Mouse (Mus musculus) hindbrain, embryonic 11.5 days (tissue): ENCODE results near the gene Dcp1b. TPM values are rescaled to one million over a fixed set of nuclear protein-coding genes. Genes with fewer than 3 reads are reported as not detected.
"Not testable (repeated sequence)": the region's sequence is repeated elsewhere in the genome, so short reads cannot be mapped to it uniquely, and the experiment has no call there.

Source experiments
- ATAC-seq: fragments of 200-750 bp; cut with Nextera tagmentation; 2 replicates; pipeline ENCODE4 v1.8.0; 2017; ENCODE audit warnings: mild to moderate bottlenecking, moderate TSS enrichment, moderate library complexity; ENCODE audit not compliant: low FRiP score
- DNase-seq: peaks from one replicate; pipeline ENCODE4 v3.0.0-alpha.2; 2015; ENCODE audit warnings: low spot score
- H3K27ac ChIP-seq: fragments of 300-500 bp; sonication (generic); 2 replicates; pipeline ENCODE4 v1.5.1; 2014; ENCODE audit warnings: mild to moderate bottlenecking, low read depth, low read length
- H3K27me3 ChIP-seq: fragments of 300-500 bp; sonication (generic); 2 replicates; pipeline ENCODE4 v1.6.1; 2014; ENCODE audit warnings: mild to moderate bottlenecking, low read length, moderate library complexity, mixed read lengths; ENCODE audit not compliant: control insufficient read depth, insufficient read depth
- H3K36me3 ChIP-seq: fragments of 300-500 bp; sonication (generic); 2 replicates; pipeline ENCODE4 v1.6.1; 2014; ENCODE audit warnings: mild to moderate bottlenecking, low read length, moderate library complexity, mixed read lengths; ENCODE audit not compliant: control insufficient read depth, insufficient read depth
- H3K4me1 ChIP-seq: fragments of 300-500 bp; sonication (generic); replicated peaks from 2 replicates; pipeline ENCODE4 v1.6.1; 2014; ENCODE audit warnings: low read length, mixed read lengths; ENCODE audit not compliant: control insufficient read depth, insufficient read depth
- H3K4me2 ChIP-seq: fragments of 300-500 bp; sonication (generic); replicated peaks from 2 replicates; pipeline ENCODE4 v1.6.1; 2014; ENCODE audit warnings: mild to moderate bottlenecking, low read depth, low read length
- H3K4me3 ChIP-seq: fragments of 300-500 bp; sonication (generic); 2 replicates; pipeline ENCODE4 v1.5.1; 2014; ENCODE audit warnings: low read depth, low read length
- H3K9ac ChIP-seq: fragments of 300-500 bp; sonication (generic); 2 replicates; pipeline ENCODE4 v1.6.1; 2014; ENCODE audit warnings: low read depth, low read length
- H3K9me3 ChIP-seq: fragments of 300-500 bp; sonication (generic); 2 replicates; pipeline ENCODE4 v1.6.1; 2016; ENCODE audit warnings: low read length; ENCODE audit not compliant: control insufficient read depth
- WGBS: fragments of 180-500 bp; shearing (Covaris S2); extraction: QIAGEN DNeasy Blood & Tissue Kit; methylation state at CpG from one replicate; pipeline ENCODE4 v1.1.7; 2014; 5-methylcytosine and 5-hydroxymethylcytosine counted together
- polyA plus RNA-seq: library from polyadenylated mRNA; unstranded; fragments of >200 nt; fragmentation: Nextera tagmentation; extraction: Ambion mirVana; gene quantifications from 2 replicates; pipeline ENCODE4 v1.2.1, GENCODE M21; 2014

The Dcp1b gene
- polyA plus RNA-seq, 1 experiment from 2014 or later, result 10.9 TPM

DNA sequence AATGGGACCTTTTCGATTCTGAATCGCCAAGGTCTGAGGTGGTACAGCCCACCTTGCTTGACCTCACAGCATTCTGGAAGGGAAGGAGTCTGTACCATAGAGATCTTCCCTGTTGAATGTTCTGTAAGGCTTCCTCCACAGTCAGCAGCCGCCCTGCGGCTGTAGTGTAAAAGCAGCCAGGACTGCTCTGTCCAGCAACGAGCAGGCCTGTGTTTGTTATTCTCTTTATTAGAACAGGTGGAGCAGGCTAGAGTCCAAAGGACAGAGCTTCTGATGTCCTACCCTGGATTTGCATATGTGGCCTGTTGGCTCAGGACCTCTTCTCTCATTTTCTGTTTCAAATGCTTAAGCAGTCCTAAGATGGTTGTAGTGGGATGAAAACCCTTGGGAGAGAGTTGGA lies 25.3 kb downstream of the Dcp1b start:
- no peak overlapping the region for H3K4me3 ChIP-seq
- no peak overlapping the region for H3K4me2 ChIP-seq
- 0 out of 2 replicates have a peak, but pooled peaks cover 2% of the 10 kb centered on the region for H3K36me3 ChIP-seq
- no peak overlapping the region for H3K9ac ChIP-seq
- ATAC-seq (no peak), DNase-seq (no peak)
- H3K4me1 ChIP-seq, result no peaks in the 10 kb centered on the region; the same call in none of the 2 replicates
- no peaks in the 10 kb centered on the region for H3K9me3 ChIP-seq
- H3K27me3 ChIP-seq, result no peaks in the 10 kb centered on the region
- WGBS, result 81% methylated on average over 5 of the region's 5 CpGs
- H3K27ac ChIP-seq, result no peak overlapping the region

DNA sequence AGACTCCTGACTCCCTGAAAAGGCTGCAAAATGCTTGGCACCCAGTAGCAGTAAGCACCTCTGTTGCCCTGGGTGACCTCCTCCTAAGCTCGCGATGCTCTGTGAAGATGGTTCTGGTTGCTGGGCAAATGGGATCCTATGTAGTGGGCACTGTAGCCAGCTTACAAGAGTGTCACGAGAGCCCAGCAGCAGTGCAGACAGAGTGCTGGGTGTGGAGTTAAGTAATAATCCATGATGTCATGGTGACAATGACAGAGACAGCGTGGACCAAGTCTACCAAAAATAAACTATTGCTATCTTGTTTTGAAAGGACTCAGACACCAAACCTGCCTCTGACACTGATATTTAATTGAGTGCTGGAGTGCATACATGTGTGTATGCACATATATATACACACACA lies 26.5 kb downstream of the Dcp1b start:
- Histone ChIP-seq H3K9ac (no peak overlapping the region), H3K9me3 (no peaks in the 10 kb centered on the region), H3K27me3 (no peaks in the 10 kb centered on the region), H3K4me2 (no peak overlapping the region), H3K4me3 (no peak overlapping the region), H3K27ac (no peak overlapping the region), H3K4me1 (no peaks in the 10 kb centered on the region; the same call in none of the 2 replicates), H3K36me3 (0 out of 2 replicates have a peak, but pooled peaks cover 2% of the 10 kb centered on the region)
- WGBS, result 97% methylated on average over 4 of the region's 4 CpGs
- no peak for ATAC-seq
- DNase-seq, result no peak

- no peaks in the 10 kb centered on the region for H3K27me3 ChIP-seq
Measured at GRCm38 (mm10) chr6:119204286-119204685, 29.2 kb downstream of the Dcp1b start.

GRCm38 (mm10) chr6:119204915-119205314 lies 29.9 kb downstream of the Dcp1b start:
- 66% methylated on average over 3 of the region's 3 CpGs for WGBS
- Histone ChIP-seq H3K27ac (no peak overlapping the region), H3K4me3 (no peak overlapping the region), H3K27me3 (no peaks in the 10 kb centered on the region), H3K4me1 (no peaks in the 10 kb centered on the region; the same call in 1 of the 2 replicates), H3K4me2 (no peak overlapping the region), H3K9ac (no peak overlapping the region), H3K9me3 (no peaks in the 10 kb centered on the region), H3K36me3 (0 out of 2 replicates have a peak, but pooled peaks cover 2% of the 10 kb centered on the region)
- no peak for ATAC-seq
- no peak for DNase-seq

More at GRCm38 (mm10) chr6:119204286-119204685, 29.2 kb downstream of the Dcp1b start:
- H3K4me2 ChIP-seq, result no peak overlapping the region
- 0 out of 2 replicates have a peak, but pooled peaks cover 2% of the 10 kb centered on the region for H3K36me3 ChIP-seq
- H3K27ac ChIP-seq, result no peak overlapping the region
- ATAC-seq (no peak), DNase-seq (no peak)
- H3K4me3 ChIP-seq, result no peak overlapping the region
- H3K9ac ChIP-seq, result no peak overlapping the region
- no peaks in the 10 kb centered on the region for H3K9me3 ChIP-seq
- WGBS, result 92% methylated on average over 7 of the region's 7 CpGs
- H3K4me1 ChIP-seq, result no peaks in the 10 kb centered on the region; the same call in none of the 2 replicates

DNA sequence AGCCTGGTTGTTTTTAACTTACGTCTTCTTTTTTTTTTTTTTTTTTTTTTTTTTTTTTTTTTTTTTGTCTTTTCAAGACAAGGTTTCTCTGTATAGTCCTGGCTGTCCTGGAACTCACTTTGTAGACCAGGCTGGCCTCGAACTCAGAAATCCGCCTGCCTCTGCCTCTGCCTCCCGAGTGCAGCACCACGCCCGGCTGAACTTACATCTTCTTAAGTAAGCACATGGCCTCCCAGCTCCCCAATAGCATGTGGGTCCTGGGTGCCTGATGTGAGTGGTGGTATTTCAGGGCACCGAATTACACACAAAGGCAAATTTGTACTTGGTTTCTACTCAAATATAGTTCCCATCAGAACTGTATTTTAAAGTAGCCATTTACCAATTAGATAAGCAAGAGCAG lies 31.0 kb downstream of the Dcp1b start:
- H3K9me3 ChIP-seq, ATAC-seq, H3K36me3 ChIP-seq, H3K27ac ChIP-seq, H3K4me3 ChIP-seq, DNase-seq, H3K27me3 ChIP-seq, H3K4me1 ChIP-seq, H3K4me2 ChIP-seq, H3K9ac ChIP-seq: not testable (repeated sequence)
- WGBS, result 89% methylated on average over 7 of the region's 7 CpGs

DNA sequence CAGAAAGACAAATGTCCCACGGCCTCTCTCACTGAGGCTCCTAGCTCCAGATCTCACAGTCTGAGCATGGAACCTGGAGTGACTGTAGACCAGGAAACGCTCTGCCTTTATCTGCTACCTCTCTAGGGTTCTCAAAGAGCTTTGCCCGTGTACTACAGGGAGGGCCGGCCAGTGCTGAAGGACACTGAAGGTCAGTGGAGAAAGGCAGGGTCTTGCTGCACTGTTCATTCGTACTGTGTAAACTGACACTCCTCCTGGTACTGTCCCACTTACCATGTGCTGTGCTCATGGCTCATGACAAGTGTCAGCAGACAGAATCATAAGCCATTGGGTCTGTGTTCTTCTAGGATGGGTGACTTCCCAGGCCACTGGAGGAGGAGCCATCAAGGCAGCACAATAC lies 38.3 kb downstream of the Dcp1b start:
- no peak for ATAC-seq
- WGBS, result 84% methylated on average over 5 of the region's 5 CpGs
- Histone ChIP-seq H3K9me3 (no peaks in the 10 kb centered on the region), H3K27ac (no peak overlapping the region), H3K36me3 (no peaks in the 10 kb centered on the region), H3K4me2 (no peak overlapping the region), H3K27me3 (no peaks in the 10 kb centered on the region), H3K4me3 (no peak overlapping the region), H3K4me1 (no peaks in the 10 kb centered on the region), H3K9ac (no peak overlapping the region)
- DNase-seq, result no peak

- H3K36me3 ChIP-seq, result no peaks in the 10 kb centered on the region
Measured at GRCm38 (mm10) chr6:119214190-119214589, 39.1 kb downstream of the Dcp1b start.

DNA sequence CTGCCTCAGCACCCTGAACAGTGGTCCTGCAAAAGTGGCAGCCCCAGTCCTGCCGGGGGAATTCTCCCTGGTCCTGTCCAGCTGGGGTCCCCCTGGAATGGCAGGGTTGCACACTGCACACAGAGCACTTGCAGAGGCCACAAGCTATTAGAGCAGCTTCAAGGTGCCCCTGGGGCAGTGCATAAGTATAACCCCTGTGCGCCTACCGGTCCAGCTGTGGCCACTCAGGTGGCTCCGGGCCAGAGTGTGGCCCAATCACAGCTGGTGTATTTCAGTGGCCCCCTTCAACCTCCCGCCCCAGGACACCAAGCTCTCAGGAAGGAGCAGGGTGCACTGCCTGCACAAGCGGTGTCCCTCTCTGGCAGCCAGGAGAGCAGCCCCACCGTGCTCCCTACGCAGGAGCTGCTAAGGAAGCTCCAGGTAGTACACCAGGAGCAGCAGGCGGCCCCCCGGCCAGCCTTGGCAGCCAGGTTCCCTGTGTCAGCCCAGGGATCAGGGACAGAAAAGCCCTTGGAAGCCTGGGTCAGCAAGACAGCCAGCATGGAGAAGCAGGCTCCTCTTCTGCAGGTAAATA lies 40.1 kb downstream of the Dcp1b start:
- 91% methylated on average over 10 of the region's 10 CpGs for WGBS

More at GRCm38 (mm10) chr6:119214190-119214589, 39.1 kb downstream of the Dcp1b start:
- no peak overlapping the region for H3K27ac ChIP-seq
- no peaks in the 10 kb centered on the region for H3K4me1 ChIP-seq
- H3K27me3 ChIP-seq, result no peaks in the 10 kb centered on the region
- no peaks in the 10 kb centered on the region for H3K9me3 ChIP-seq
- no peak overlapping the region for H3K4me2 ChIP-seq
- no peak for ATAC-seq
- no peak for DNase-seq
- no peak overlapping the region for H3K4me3 ChIP-seq
- H3K9ac ChIP-seq, result no peak overlapping the region
- 92% methylated on average over 6 of the region's 6 CpGs for WGBS

GRCm38 (mm10) chr6:119217661-119218060 lies 42.6 kb downstream of the Dcp1b start:
- WGBS, result 62% methylated on average over 4 of the region's 4 CpGs
- no peak overlapping the region for H3K9ac ChIP-seq
- 0 out of 2 replicates have a peak, but pooled peaks cover 2% of the 10 kb centered on the region for H3K36me3 ChIP-seq
- H3K27me3 ChIP-seq, result no peaks in the 10 kb centered on the region
- ATAC-seq (no peak), DNase-seq (no peak)
- H3K4me1 ChIP-seq, result no peaks in the 10 kb centered on the region
- no peak overlapping the region for H3K4me3 ChIP-seq
- H3K9me3 ChIP-seq, result no peaks in the 10 kb centered on the region
- H3K27ac ChIP-seq, result no peak overlapping the region
- no peak overlapping the region for H3K4me2 ChIP-seq

More for the DNA sequence above, 40.1 kb downstream of the Dcp1b start:
- ATAC-seq (no peak), DNase-seq (no peak)
- no peak overlapping the region for H3K27ac ChIP-seq
- no peak overlapping the region for H3K4me2 ChIP-seq
- no peak overlapping the region for H3K4me3 ChIP-seq
- no peaks in the 10 kb centered on the region for H3K36me3 ChIP-seq
- no peaks in the 10 kb centered on the region for H3K27me3 ChIP-seq
- no peaks in the 10 kb centered on the region for H3K9me3 ChIP-seq
- no peak overlapping the region for H3K9ac ChIP-seq
- no peaks in the 10 kb centered on the region for H3K4me1 ChIP-seq
